Mouse (Mus musculus): ENCODE measurements around the gene Foxc1.

DNA sequence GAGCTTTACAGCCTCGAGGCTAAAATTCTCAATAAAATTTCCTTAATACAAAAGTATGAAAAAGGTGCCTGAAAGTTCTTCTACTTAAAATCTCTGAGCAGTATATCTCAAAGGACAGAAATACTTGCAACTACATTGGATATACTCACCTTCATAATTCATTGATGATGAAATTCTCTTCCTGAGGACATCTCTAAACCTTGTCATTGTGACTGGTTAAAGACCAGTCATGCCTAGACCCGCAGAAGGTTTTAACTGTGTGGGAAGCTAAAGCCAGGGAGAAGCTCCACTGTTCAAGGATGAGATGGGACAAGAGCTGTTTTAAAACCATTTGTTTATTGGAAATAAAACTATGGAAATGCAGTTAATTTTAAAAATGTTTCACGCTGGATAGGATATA, 26.1 kb upstream of the Foxc1 start:
- TF ChIP-seq CTCF (IDR thresholded peaks at IDR 0.05; ENCODE audit: low read depth, low read length) = no peak
- no peak for TF ChIP-seq TAL1 (conservative IDR thresholded peaks at IDR 0.05; ENCODE audit: low read depth, low read length)
- TF ChIP-seq POLR2AphosphoS5 (IDR thresholded peaks at IDR 0.05; ENCODE audit: insufficient replicate concordance, low read depth, low read length) = no peak
- no peak for TF ChIP-seq GATA1 (IDR thresholded peaks at IDR 0.05; ENCODE audit: borderline replicate concordance, low read length)

Measured in G1E (cell line).